Mouse (Mus musculus) olfactory bulb, adult 2 months (tissue): ENCODE measurements around the gene Btaf1.

ENCODE experiments used
- CTCF ChIP-seq: fragments of 200-500 bp; IDR thresholded peaks from 2 replicates; pipeline ENCODE4 v1.5.1; 2012; ENCODE audit warnings: low read depth, mild to moderate bottlenecking, low read length, moderate library complexity; ENCODE audit not compliant: insufficient read depth
- POLR2A ChIP-seq: fragments of 200-500 bp; IDR thresholded peaks from 2 replicates; pipeline ENCODE4 v1.6.1; 2012; ENCODE audit warnings: mild to moderate bottlenecking, low read depth, low read length, moderate library complexity; ENCODE audit not compliant: insufficient read depth

- TF ChIP-seq CTCF = no peak
- no peak for TF ChIP-seq POLR2A
Observed at GRCm38 (mm10) chr19:37016890-37017289, 91.0 kb downstream of the Btaf1 start.
